Mouse (Mus musculus): ENCODE results near the gene Fgd5. TPM values are rescaled to one million over a fixed set of nuclear protein-coding genes. Genes with fewer than 3 reads are reported as not detected.

The Fgd5 gene
- polyA plus RNA-seq, 1 experiment from 2014 or later: 5.1 TPM

- no peaks in the 10 kb centered on the region for H3K36me3 ChIP-seq
- peak overlapping the region; percentile 93 for H3K4me3 ChIP-seq
- H3K27ac ChIP-seq (replicated peaks): peak overlapping the region; percentile 98; the same call in 1 of the 2 replicates
- H3K4me1 ChIP-seq: peaks cover 33% of the 10 kb centered on the region
- 93% methylated on average over 4 of the region's 4 CpGs for WGBS
- no peaks in the 10 kb centered on the region for H3K9me3 ChIP-seq (replicated peaks)
- no peak for DNase-seq (ENCODE audit: low spot score)
- H3K27me3 ChIP-seq (ENCODE audit: low read depth, poor library complexity, severe bottlenecking): no peaks in the 10 kb centered on the region
Measured at GRCm38 (mm10) chr6:92089982-92090381, 111.3 kb downstream of the Fgd5 start.

GRCm38 (mm10) chr6:92090497-92090896 is 111.8 kb downstream of the Fgd5 start:
- WGBS: 6% methylated on average over 4 of the region's 4 CpGs
- H3K36me3 ChIP-seq: no peaks in the 10 kb centered on the region
- no peaks in the 10 kb centered on the region for H3K27me3 ChIP-seq (ENCODE audit: low read depth, poor library complexity, severe bottlenecking)
- DNase-seq (ENCODE audit: low spot score): no peak
- no peaks in the 10 kb centered on the region for H3K9me3 ChIP-seq (replicated peaks)
- peak overlapping the region; percentile 93 for H3K4me3 ChIP-seq
- peaks cover 37% of the 10 kb centered on the region for H3K4me1 ChIP-seq
- peak overlapping the region; percentile 98 for H3K27ac ChIP-seq (replicated peaks)

- Histone ChIP-seq H3K9me3 (replicated peaks) (no peaks in the 10 kb centered on the region), H3K4me3 (peak within 1 kb of the TSS; percentile 93), H3K27ac (replicated peaks) (peak within 1 kb of the TSS; percentile 98), H3K27me3 (ENCODE audit: low read depth, poor library complexity, severe bottlenecking) (no peaks in the 10 kb centered on the region), H3K36me3 (no peaks in the 10 kb centered on the region), H3K4me1 (peaks cover 37% of the 10 kb centered on the region)
- WGBS: under 1% methylated on average over 51 of the region's 58 CpGs
- DNase-seq (ENCODE audit: low spot score): peak; percentile 86
Measured at GRCm38 (mm10) chr6:92091130-92091591, 112.5 kb downstream of the Fgd5 start, which contains the start of gene Nr2c2. Gene Nr2c2, plus strand, starts transcription at chr6:92091390.

GRCm38 (mm10) chr6:92091767-92092489 is 113.2 kb downstream of the Fgd5 start:
- Histone ChIP-seq H3K4me1 (peaks cover 37% of the 10 kb centered on the region), H3K36me3 (no peaks in the 10 kb centered on the region), H3K27ac (replicated peaks) (peak overlapping the region; percentile 98), H3K4me3 (peak overlapping the region; percentile 93), H3K27me3 (ENCODE audit: low read depth, poor library complexity, severe bottlenecking) (no peaks in the 10 kb centered on the region), H3K9me3 (replicated peaks) (no peaks in the 10 kb centered on the region)
- DNase-seq (ENCODE audit: low spot score): peak; percentile 99
- WGBS: under 1% methylated on average over 68 of the region's 81 CpGs

GRCm38 (mm10) chr6:92092737-92093136 is 114.1 kb downstream of the Fgd5 start:
- no peaks in the 10 kb centered on the region for H3K27me3 ChIP-seq (ENCODE audit: low read depth, poor library complexity, severe bottlenecking)
- no peaks in the 10 kb centered on the region for H3K36me3 ChIP-seq
- H3K4me3 ChIP-seq: peak overlapping the region; percentile 93
- DNase-seq (ENCODE audit: low spot score): no peak
- H3K4me1 ChIP-seq: peaks cover 37% of the 10 kb centered on the region
- 32% methylated on average over 3 of the region's 3 CpGs for WGBS
- H3K9me3 ChIP-seq (replicated peaks): no peaks in the 10 kb centered on the region
- peak overlapping the region; percentile 98 for H3K27ac ChIP-seq (replicated peaks)

- 88% methylated on average over 2 of the region's 2 CpGs for WGBS
- Histone ChIP-seq H3K27me3 (ENCODE audit: low read depth, poor library complexity, severe bottlenecking) (no peaks in the 10 kb centered on the region), H3K9me3 (replicated peaks) (no peaks in the 10 kb centered on the region), H3K36me3 (no peaks in the 10 kb centered on the region), H3K27ac (replicated peaks) (no peak overlapping the region), H3K4me1 (peaks cover 37% of the 10 kb centered on the region), H3K4me3 (no peak overlapping the region)
- no peak for DNase-seq (ENCODE audit: low spot score)
Measured at GRCm38 (mm10) chr6:92093869-92094268, 115.2 kb downstream of the Fgd5 start.

- Histone ChIP-seq H3K27me3 (ENCODE audit: low read depth, poor library complexity, severe bottlenecking) (no peaks in the 10 kb centered on the region), H3K9me3 (replicated peaks) (no peaks in the 10 kb centered on the region), H3K4me3 (no peak overlapping the region), H3K4me1 (peaks cover 12% of the 10 kb centered on the region), H3K36me3 (no peaks in the 10 kb centered on the region), H3K27ac (replicated peaks) (no peak overlapping the region)
- no peak for DNase-seq (ENCODE audit: low spot score)
- 74% methylated on average over 2 of the region's 2 CpGs for WGBS
Measured at GRCm38 (mm10) chr6:92100679-92101360, 122.1 kb downstream of the Fgd5 start.

GRCm38 (mm10) chr6:92124547-92124946 is 145.9 kb downstream of the Fgd5 start:
- H3K27ac ChIP-seq (replicated peaks): no peak overlapping the region
- DNase-seq (ENCODE audit: low spot score): no peak
- H3K27me3 ChIP-seq (ENCODE audit: low read depth, poor library complexity, severe bottlenecking): no peaks in the 10 kb centered on the region
- no peak overlapping the region for H3K4me3 ChIP-seq
- H3K4me1 ChIP-seq: no peaks in the 10 kb centered on the region
- peaks cover 8% of the 10 kb centered on the region for H3K36me3 ChIP-seq
- no peaks in the 10 kb centered on the region for H3K9me3 ChIP-seq (replicated peaks)

Other genes with a start within 250 kb of the Fgd5 start
- 0.28 and 0.70 TPM in 2 replicates for gene Grip2, start 151.6 kb upstream of the Fgd5 start, polyA plus RNA-seq (2016; fragmentation: Nextera tagmentation; extraction: Ambion mirVana)
- 36.0 and 37.5 TPM in 2 replicates for gene Ccdc174, start 100.8 kb upstream of the Fgd5 start, polyA plus RNA-seq (2016; fragmentation: Nextera tagmentation; extraction: Ambion mirVana)
- 0.34 and 0.41 TPM in 2 replicates for gene 4930590J08Rik, start 76.1 kb upstream of the Fgd5 start, polyA plus RNA-seq (2016; fragmentation: Nextera tagmentation; extraction: Ambion mirVana)
- 18.0 and 19.0 TPM in 2 replicates for gene Nr2c2, start 112.5 kb downstream of the Fgd5 start, polyA plus RNA-seq (2016; fragmentation: Nextera tagmentation; extraction: Ambion mirVana)
- 94.6 and 105 TPM in 2 replicates for gene Mrps25, start 205.2 kb downstream of the Fgd5 start, polyA plus RNA-seq (2016; fragmentation: Nextera tagmentation; extraction: Ambion mirVana)
- gene Rbsn, start 236.0 kb downstream of the Fgd5 start, polyA plus RNA-seq (2016; fragmentation: Nextera tagmentation; extraction: Ambion mirVana): 26.5 and 33.1 TPM in 2 replicates